Mouse (Mus musculus) layer of hippocampus, postnatal 10 days (tissue): ENCODE measurements around the gene Rbm6. TPM values are rescaled to one million over a fixed set of nuclear protein-coding genes. Genes with fewer than 3 reads are reported as not detected.

ENCODE experiments used
- DNase-seq, 2 experiments: peaks; one replicate each; pipeline ENCODE4 v3.0.0; 2021; ENCODE audit warnings: low spot score in 2 of 2
- total RNA-seq, 2 experiments: library from RNA; stranded (reverse); gene quantifications; 2 replicates each; pipeline ENCODE4 v1.2.3; 2021

Rbm6 gene
- total RNA-seq, 2 experiments from 2014 or later, result 59.4 to 68.4 TPM

GRCm38 (mm10) chr9:107750378-107750777, 122.7 kb downstream of the Rbm6 start:
- DNase-seq, result no peak

- no peak for DNase-seq
Observed at GRCm38 (mm10) chr9:107748063-107748462, 125.0 kb downstream of the Rbm6 start.

- no peak for DNase-seq
Observed at GRCm38 (mm10) chr9:107747310-107747709, 125.7 kb downstream of the Rbm6 start.

GRCm38 (mm10) chr9:107746679-107747078, 126.4 kb downstream of the Rbm6 start:
- DNase-seq, result no peak

GRCm38 (mm10) chr9:107744061-107744460, 129.0 kb downstream of the Rbm6 start:
- DNase-seq, result no peak

- peak in 1 of 2 experiments; percentile 49 for DNase-seq
Observed at GRCm38 (mm10) chr9:107738841-107739202, 134.2 kb downstream of the Rbm6 start.

- DNase-seq, result peak; percentile 95
Observed at GRCm38 (mm10) chr9:107738020-107738840, 134.8 kb downstream of the Rbm6 start.

GRCm38 (mm10) chr9:107736185-107736485, 136.9 kb downstream of the Rbm6 start:
- DNase-seq, result no peak

- DNase-seq, result no peak
Observed at GRCm38 (mm10) chr9:107735356-107736184, 137.5 kb downstream of the Rbm6 start.

GRCm38 (mm10) chr9:107734567-107734971, 138.5 kb downstream of the Rbm6 start:
- no peak for DNase-seq

- DNase-seq, result no peak
Observed at GRCm38 (mm10) chr9:107729709-107730108, 143.3 kb downstream of the Rbm6 start.

GRCm38 (mm10) chr9:107728919-107729670, 143.9 kb downstream of the Rbm6 start:
- no peak for DNase-seq

GRCm38 (mm10) chr9:107727041-107727440, 146.0 kb downstream of the Rbm6 start:
- no peak for DNase-seq

GRCm38 (mm10) chr9:107724796-107725195, 148.2 kb downstream of the Rbm6 start:
- no peak for DNase-seq

- no peak for DNase-seq
Observed at GRCm38 (mm10) chr9:107723794-107724531, 149.1 kb downstream of the Rbm6 start.

Other genes starting within 250 kb of the Rbm6 start
- gene Gnai2, start 237.9 kb downstream of the Rbm6 start, total RNA-seq, result 100 to 1,000 TPM; 254 to 263 TPM
- gene Slc38a3, start 203.7 kb downstream of the Rbm6 start, total RNA-seq, result 100 to 1,000 TPM in 1 of 2 experiments, 10 to 100 TPM in 1; 96.5 to 109 TPM
- 1 to 10 TPM in 1 of 2 experiments, under 1 TPM in 1; 0.71 to 1.1 TPM for gene Gnat1, start 193.5 kb downstream of the Rbm6 start, total RNA-seq
- 1 to 10 TPM; 6.7 to 9.1 TPM for gene Sema3f, start 162.8 kb downstream of the Rbm6 start, total RNA-seq
- gene Rbm5, start 102.2 kb downstream of the Rbm6 start, total RNA-seq, result 100 to 1,000 TPM; 159 to 181 TPM
- 10 to 100 TPM; 15.4 TPM for gene Mon1a, start 14.9 kb upstream of the Rbm6 start, total RNA-seq
- 1 to 10 TPM; 4.2 to 7.2 TPM for gene Mst1r, start 33.6 kb upstream of the Rbm6 start, total RNA-seq
- not detected for gene Actl11, start 55.2 kb upstream of the Rbm6 start, total RNA-seq
- gene Camkv, start 62.4 kb upstream of the Rbm6 start, total RNA-seq, result 100 to 1,000 TPM; 441 to 473 TPM
- gene Traip, start 76.9 kb upstream of the Rbm6 start, total RNA-seq, result 10 to 100 TPM; 19.6 to 25.9 TPM
- gene Uba7, start 102.3 kb upstream of the Rbm6 start, total RNA-seq, result 1 to 10 TPM; 3.7 to 4.1 TPM
- gene Gm20661, start 109.8 kb upstream of the Rbm6 start, total RNA-seq, result 1 to 10 TPM; 1.4 TPM
- 10 to 100 TPM in 1 of 2 experiments, 1 to 10 TPM in 1; 10.0 to 10.3 TPM for gene Inka1, start 112.6 kb upstream of the Rbm6 start, total RNA-seq
- gene Cdhr4, start 119.3 kb upstream of the Rbm6 start, total RNA-seq, result 1 to 10 TPM; 4.1 to 4.9 TPM
- 1 to 10 TPM in 1 of 2 experiments, not detected in 1; 1.1 TPM for gene Gm20662, start 123.1 kb upstream of the Rbm6 start, total RNA-seq
- 100 to 1,000 TPM; 159 to 163 TPM for gene Ip6k1, start 129.3 kb upstream of the Rbm6 start, total RNA-seq
- 10 to 100 TPM; 16.0 to 18.3 TPM for gene Gmppb, start 176.0 kb upstream of the Rbm6 start, total RNA-seq
- gene Amigo3, start 179.9 kb upstream of the Rbm6 start, total RNA-seq, result 1 to 10 TPM; 2.0 to 2.1 TPM
- not detected for gene Mst1, start 207.2 kb upstream of the Rbm6 start, total RNA-seq
- gene Rnf123, start 210.1 kb upstream of the Rbm6 start, total RNA-seq, result 10 to 100 TPM; 82.4 to 90.0 TPM
- 10 to 100 TPM; 41.0 to 46.7 TPM for gene Apeh, start 221.4 kb upstream of the Rbm6 start, total RNA-seq